Mouse (Mus musculus): ENCODE data around the gene Gcgr. TPM values are rescaled to one million over a fixed set of nuclear protein-coding genes. Genes with fewer than 3 reads are reported as not detected.
"Not testable (repeated sequence)": the region's sequence is repeated elsewhere in the genome, so short reads cannot be mapped to it uniquely, and the experiment has no call there.

Gene Gcgr
- total RNA-seq, 2 experiments from 2014 or later, result 0.15 to 0.18 TPM

DNA sequence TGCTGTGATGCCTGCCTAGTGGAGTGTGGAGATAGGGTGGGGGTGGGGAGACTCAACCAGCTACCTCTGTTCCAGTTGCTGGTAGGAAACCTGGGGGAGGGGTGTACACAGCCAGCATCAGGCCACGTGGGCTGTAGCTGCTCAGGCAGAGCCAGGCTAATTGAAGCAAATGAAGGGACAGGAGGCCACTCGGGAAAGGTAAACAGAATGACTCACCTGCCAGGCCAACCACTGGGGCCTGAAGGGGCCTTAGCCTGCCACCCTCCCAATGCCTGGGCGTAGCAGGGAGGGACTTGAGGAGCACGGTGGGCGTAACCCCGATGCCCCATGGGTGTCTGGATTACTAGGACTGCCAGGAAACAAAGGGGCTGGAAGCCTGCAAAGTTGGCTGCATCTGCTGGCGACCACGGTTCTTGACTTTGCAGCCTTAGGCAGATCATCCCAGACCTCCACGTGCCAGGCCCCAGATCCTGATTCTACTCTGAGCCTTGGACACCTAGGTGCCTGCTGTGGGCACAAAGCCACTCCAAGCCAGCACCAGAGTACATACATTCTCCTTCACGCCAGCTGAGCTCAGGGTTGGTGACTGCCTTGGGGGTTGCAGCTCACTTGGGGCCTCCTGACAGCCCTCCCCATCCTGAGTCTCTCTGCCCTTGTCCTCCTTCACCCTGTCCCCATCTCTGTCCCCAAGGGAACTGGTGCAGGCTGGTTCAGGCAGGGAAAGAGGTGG is 9.0 kb downstream of the Gcgr start:
- no peak for DNase-seq

DNA sequence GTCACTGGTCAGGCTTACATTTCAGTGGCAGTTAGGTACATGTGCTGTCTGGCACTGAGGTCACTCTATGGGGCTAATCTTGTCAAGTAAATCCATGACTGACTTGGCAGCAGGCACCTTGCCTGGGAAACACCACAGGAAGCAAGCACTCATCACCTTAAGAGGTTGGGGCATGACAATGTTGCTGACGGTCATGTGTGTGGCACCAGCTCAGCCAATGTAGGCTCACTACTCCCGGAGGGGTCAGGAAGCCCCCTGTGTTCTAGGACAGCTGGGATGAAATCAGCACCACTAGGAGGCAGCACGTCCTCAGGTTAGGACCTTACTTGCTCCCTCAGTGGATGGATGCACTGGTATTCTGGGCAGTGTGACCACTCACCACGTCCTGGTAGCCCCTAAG is 11.4 kb downstream of the Gcgr start:
- DNase-seq, result no peak

- DNase-seq, result no peak
Observed at GRCm38 (mm10) chr11:120542376-120542775, 11.9 kb downstream of the Gcgr start.

GRCm38 (mm10) chr11:120545964-120546363 is 15.5 kb downstream of the Gcgr start:
- DNase-seq, result no peak

GRCm38 (mm10) chr11:120547469-120547868 is 17.0 kb downstream of the Gcgr start:
- DNase-seq, result no peak

GRCm38 (mm10) chr11:120548214-120548613 is 17.7 kb downstream of the Gcgr start:
- no peak for DNase-seq

- DNase-seq, result no peak
Observed at GRCm38 (mm10) chr11:120548786-120549167, 18.3 kb downstream of the Gcgr start.

- peak; percentile 89 to 92 for DNase-seq
Observed at GRCm38 (mm10) chr11:120549168-120549945, 18.9 kb downstream of the Gcgr start, which contains the start of gene Mcrip1. TSS of gene Mcrip1 (minus strand) at chr11:120549727.

DNA sequence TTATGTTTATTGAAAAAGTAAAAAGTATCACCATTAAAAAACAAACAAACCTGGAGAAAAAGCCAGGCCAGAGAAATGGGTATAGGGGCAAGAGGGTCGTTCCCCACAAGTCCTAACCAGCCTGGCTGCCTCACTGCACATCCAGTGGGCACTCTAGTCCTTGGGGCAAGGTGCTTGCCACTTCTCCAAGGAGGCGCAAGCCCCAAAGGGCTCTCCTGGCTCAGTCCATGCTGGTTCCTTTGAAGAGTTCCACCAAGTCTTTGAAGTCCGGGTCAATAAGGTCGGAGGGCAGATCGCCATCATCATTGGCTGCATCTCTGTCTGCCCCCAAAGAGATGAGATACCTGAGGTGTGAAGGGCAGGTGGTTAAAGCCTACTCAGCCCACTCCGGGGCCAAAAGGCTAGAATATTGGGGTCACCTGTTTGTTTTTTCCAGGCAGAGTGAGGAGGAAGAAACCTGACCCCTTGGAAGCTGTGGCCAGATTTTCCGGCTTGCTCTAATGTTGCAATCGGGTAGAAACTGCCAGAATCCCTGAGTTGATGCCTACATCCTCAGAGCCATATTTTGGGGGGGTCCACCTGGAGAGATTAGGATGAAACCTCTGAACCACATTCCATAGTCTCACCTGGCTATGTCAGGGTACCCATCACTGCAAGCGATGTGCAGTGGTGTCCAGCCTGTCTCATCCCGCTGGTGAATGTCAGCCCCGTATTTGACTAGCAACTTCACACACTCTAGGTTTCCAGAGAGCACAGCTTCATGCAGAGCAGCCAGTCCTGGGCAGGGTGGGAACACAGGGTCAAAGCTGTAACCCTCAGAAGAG is 19.7 kb downstream of the Gcgr start:
- no peak for DNase-seq

- DNase-seq, result no peak
Observed at GRCm38 (mm10) chr11:120550810-120551440, 20.4 kb downstream of the Gcgr start, which contains the start of gene Ppp1r27. TSS of gene Ppp1r27 (minus strand) at chr11:120551132.

DNA sequence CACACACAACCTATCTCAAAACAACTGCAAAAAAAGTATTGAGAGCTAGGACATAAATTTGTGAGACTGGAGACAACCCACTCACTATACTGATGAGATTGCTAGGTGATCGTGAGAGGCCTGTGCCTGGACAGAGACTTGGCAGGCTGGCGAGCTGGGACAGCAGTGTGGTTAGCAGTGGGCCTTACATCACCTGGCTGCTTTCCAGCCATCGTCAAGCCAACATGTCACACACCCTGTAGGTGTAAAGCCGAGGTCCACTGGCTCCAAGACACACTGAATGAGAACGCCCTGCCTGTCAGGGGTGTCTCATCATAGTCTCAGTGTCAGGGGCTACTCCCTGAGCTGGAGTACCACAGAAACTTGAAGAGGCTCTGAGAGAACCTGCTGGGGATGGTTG is 22.2 kb downstream of the Gcgr start:
- DNase-seq, result no peak

DNA sequence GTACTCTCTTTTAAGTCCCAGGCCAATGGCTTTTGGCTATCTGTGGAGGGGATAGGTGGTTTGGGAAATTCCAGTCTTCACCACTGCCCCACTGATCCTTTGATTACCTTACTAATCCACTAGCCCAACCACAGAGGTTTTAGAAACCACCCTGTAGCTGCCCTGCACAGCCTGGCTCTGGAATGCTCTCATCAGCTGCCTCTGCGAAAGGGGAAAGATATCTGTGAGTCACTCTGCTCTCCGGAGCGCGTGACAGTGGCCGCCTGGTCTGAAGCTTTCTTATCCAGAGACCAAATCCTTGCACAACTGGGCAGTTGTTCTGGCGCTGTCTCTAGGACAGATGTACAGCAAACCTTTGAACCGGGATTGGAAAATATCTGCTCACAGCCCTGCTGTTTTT is 24.3 kb downstream of the Gcgr start:
- no peak for DNase-seq

DNA sequence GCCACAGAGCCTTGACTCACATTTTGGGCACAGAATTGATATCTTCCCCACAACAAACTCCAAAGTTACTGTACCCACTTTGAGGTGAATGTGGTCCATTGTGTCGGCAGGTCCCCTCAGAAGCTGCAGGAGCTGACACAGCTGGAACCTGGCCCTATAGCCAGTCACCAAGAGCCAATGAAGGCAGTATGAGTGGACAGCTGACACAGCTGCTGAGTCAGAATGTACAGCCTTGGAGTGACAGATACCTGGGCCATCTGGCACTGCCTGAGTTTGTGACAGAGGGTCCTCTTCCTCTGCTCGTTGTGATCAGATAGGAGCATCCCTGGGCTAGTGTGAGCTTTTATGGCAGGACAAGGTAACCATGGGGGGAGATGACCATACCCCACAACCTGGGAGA is 24.8 kb downstream of the Gcgr start:
- no peak for DNase-seq

- not testable (repeated sequence) for DNase-seq
Observed at GRCm38 (mm10) chr11:120558843-120559242, 28.3 kb downstream of the Gcgr start.

DNA sequence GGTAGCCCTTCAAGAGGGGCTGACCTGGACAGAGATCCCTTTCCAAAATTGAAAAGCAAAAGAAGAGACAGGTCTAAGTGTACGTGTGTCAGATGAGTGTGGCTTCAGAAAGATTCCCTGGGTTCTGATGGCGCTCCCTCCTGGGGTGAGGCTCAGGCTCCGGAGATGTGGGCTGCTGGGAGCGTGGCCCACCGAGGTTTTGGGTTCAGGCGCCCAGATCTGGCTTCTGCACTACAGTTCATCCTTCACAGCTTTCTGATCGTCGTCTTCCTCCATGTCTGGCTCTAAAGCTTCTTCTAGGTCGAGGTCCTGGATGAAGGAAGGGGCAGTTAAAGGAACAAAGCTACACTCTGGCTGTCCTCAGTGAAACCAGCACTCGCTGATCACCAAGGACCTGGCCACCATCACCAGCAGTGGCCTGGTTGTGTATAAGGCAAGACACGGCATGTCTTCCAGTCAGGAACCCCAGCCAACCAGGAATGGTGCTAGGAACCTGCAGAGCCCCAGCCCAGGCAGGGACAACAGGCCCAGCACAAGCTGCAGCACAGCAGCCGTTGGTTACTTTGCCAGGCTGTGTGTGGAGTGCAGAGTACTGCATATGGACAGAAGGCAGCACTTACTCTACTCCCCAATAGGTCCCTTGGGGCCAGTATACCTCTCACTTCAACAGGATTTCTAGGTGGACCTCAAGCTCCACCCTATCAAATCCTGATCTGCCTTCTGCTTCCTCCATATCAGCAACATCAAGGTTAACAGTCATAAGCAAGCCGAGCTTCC is 30.6 kb downstream of the Gcgr start:
- no peak for DNase-seq

DNA sequence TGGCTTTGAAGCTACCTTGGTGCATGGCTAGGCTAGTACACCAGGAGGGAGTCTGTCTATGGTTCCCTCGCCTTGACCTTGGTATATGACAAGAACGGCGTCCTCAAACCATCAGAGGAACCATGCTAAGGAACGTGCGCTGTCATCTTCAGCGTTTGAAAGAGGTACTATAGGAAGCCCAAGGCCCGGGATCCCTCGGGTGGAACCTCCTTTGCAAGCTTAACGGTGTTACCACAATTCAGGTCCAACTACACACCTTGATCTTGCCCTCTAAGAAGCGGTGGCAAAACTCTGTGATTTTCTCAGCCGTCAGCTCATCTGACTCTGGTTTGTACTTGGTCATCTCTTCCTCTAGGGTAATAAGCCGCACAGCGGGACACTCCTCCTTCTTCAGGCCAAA is 32.5 kb downstream of the Gcgr start:
- no peak for DNase-seq

DNA sequence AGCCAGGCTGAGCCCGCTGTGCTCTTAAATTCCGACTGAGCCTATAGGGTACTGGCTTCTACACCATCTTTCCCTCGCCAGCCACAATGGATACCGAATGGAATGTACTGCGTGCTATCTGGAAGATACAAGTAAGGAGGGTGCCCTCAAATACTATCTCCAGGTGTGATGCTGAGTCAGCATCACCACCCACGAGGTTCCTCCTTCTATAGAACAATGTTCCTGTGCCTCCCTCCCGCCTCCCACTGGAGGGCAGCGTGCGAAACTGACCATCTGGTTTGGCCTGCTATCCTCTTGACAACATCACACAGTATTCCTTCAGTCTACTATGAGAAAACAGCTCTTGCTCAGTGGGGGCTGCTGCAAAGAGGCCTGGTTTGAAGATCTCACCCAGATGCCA is 34.6 kb downstream of the Gcgr start:
- no peak for DNase-seq

GRCm38 (mm10) chr11:120568324-120568723 is 37.8 kb downstream of the Gcgr start:
- DNase-seq, result no peak

GRCm38 (mm10) chr11:120571122-120571521 is 40.6 kb downstream of the Gcgr start:
- DNase-seq, result no peak

DNA sequence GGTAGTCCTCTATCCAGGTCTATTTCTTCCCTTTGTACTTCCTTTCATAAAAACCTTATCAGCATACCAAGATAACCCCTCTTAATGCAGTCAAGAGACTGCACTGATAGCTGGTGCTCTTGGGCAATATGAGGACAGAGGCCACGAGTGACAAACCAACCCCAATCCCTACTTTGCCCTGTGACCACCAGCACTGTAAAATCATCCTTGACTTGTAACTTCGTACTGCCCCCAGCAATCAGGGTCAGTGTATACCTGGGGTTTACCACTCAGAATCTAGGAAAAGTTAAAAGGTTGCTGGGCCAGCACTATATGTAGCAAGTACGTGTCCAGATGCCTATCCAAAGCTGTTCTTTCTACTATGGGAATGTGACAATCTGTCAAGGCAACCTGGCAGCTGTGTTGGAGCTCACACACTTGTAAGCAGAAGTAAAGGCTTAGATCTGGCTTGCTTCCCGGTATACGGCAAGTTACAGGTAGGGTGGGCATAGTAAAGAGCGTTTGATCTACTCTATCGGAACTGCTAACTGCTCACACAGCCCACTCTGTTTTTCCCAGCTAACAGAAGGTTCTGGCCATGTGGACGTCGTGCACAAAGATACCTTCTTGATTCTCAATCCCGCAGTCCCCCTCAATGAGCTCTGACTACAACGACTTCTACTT is 41.4 kb downstream of the Gcgr start:
- no peak for DNase-seq

DNA sequence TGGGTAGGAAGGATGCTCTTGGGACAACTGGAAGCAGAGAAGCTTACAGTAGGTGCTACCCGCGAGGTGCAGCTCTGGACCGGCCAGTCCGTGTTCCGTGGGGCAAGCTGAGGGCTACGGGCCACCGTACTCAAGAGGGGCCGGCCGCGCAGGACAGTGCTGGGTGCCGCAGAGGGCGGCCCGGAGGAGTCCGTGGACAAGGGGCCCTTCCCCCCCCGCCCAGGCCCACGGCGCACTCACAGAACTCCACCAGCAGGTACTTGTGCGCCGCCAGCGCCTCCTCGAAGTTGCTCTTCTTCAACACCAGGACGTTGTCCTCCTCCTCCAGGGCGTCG is 41.9 kb downstream of the Gcgr start:
- no peak for DNase-seq

Measured in layer of hippocampus, postnatal 36 days (tissue).